Mouse (Mus musculus): Measurements from ENCODE around the gene Bola3.
A peak's percentile ranks its signal among the peaks of the same experiment; 100 is the strongest.

Bola3 gene

GRCm38 (mm10) chr6:83349274-83349958, 469 bp downstream of the Bola3 start:
- peak; percentile 83 to 91 for DNase-seq

- DNase-seq, result no peak
These were observed 1.2 kb downstream of the Bola3 start for GRCm38 (mm10) chr6:83350172-83350571.

- DNase-seq, result no peak
These were observed 2.0 kb downstream of the Bola3 start for GRCm38 (mm10) chr6:83350851-83351405.

DNA sequence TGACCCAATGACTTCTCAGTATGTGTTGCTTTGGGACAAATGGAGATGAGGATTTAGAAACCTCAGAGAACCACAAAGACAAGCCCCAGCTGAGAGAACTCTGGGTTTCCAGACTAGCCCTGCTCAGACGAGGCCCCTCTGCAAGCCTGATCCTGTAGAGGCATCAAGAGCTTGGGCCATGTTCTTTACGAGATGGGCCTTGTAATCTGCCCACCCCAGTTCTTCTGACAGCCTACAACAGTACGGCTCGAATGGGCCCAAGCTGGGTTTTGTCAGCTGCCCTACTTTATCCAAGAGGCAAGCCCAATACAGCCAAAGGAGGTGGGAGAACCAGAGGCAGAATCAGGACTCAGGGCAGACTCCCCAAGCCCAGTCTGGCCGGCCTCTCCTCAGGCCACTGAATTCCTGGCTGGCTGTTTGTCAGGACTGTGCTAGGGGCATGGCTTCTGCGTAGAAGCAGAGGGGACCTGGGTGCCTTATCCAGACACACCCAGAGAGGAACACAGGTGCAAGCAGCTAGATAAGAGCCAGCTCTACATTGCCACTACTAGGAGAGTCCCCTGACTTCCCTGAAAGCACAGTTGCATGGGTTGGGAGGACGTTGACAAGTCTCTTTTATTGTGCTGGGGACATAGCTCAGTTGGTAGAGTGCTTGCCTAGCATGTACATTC, 2.7 kb downstream of the Bola3 start:
- no peak for DNase-seq

- DNase-seq, result no peak
These were observed 3.9 kb downstream of the Bola3 start for GRCm38 (mm10) chr6:83352666-83353410.

DNA sequence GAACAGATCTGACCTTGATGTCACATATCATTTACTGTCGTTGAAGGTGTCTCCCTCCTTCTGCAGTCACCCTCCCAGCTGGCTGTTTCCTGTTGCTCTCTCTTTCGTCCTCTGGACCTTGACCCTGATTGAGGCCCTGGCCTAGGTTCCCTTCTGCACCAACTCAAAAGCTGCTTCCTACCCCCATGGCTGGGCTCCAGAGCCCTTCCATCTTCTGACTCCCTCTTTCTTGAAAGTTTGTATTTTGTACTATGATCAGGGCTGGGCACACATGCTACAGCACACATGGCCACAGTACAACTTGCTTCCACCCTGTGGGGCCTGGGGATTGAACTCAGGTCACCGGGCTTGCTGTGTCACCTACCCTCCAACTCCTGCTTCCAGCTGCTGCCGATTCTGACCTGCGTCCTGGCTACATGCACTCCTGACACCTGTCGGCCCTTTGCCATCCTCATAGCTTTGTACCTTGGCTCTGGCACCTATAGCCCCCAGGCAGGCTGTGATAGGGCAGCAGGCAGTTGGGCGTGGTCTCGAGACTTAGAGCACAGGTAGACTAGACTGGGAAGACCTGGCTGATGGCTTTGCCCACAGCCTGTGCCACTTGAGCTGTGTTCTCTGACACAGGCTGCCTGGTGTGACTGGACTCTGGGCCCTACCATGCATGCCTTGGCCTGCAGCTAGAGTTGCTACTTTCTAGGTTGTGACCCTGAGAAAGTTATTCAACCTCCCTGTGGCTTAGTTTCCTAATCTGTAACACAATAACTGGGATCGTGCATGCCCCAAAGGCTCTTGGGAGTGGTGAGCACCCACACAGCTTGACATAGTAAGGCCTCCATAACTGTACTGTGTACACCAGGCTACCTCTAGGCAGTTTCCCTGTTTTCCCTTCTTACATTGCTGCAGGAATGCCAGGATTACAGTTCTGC, 6.2 kb downstream of the Bola3 start:
- peak; percentile 28 to 42 for DNase-seq

- DNase-seq, result peak; percentile 61 to 76
These were observed 7.7 kb downstream of the Bola3 start for GRCm38 (mm10) chr6:83356569-83357138.

DNA sequence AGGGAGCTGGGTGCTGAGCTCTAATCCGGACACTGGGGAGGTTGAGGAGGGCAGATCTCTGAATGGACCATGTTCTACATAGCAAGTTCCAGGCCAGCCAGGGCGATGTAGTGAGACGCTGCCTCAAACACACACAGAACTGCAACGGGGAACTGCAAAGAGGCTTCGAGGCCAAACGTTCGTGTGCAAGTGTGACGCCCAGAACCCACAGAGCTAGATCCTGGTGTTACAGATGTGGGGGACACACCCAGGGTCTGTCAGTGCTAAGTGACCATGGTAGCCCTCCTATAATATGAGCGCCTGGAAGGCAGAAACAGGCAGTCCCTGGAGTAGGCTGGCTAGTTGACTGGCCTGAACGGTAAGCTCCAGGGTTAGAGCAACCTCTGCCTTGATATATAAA, 8.5 kb downstream of the Bola3 start:
- DNase-seq, result no peak

GRCm38 (mm10) chr6:83361523-83362248, 12.7 kb downstream of the Bola3 start:
- DNase-seq, result no peak

DNA sequence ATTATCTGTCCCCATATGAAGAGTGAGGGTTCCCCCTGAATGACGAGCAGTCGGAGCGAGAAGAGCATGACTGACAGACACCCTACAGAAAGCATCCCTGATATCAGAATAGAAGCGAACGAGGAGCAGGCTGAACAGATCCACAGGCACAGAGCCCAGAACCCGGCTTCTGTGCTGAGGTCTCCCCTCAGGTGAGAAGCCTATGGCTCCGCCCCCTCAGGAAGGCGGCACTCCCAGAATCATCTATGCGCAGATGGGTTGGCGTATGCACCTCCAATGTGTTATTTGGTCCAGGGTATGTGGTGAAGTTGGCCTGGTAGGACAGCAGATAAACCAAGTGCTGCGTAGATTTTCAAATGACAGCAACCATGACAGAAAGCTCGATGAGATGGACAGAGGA, 14.1 kb downstream of the Bola3 start:
- no peak for DNase-seq

GRCm38 (mm10) chr6:83370316-83370965, 21.5 kb downstream of the Bola3 start:
- DNase-seq, result no peak

DNA sequence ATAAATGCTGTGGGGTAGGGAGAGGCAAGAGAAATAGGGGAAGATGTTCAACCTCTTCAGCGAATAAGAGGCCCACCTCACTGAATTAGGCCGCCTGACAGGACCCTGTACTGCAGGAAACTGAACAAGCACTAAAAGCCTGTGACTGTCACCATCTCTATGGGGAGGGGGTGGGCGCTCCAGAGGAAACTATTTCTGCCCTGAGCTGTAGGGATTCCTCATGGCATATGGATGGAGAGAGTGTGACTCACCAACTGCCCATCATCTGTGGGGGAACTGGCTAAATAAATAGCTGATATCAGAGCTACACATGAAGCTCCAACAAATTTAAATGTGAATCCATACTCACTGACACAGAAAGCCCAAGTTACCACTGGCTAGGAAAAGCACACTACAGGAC, 22.4 kb downstream of the Bola3 start:
- no peak for DNase-seq

DNA sequence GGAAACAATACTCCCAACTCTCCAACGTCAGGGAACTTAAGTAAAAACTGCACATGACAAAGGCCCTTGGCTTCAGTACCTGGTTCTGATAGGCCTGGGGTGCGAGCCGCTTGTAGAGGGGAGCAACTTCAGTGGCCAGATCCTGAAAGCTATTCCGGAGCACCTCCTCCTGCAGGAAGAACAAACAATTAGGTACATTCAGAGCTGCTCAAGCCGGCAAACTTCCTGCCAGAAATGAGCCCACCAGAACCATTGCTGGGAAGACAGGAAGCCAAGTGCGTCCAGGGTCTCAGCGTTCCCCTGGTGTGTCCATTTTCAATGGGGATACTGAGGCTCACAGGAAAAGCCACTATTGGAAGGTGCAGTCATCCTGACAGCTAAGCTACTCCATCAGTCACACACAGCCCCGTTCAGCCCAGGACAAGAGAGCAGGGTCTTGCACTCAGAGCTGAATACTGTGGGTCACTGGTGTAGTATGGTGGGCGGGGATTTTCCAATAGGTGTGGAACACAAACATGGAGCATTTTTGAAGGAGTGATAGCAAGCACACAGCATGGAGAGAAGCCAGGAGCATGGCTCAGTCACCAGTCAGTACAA, 24.9 kb downstream of the Bola3 start:
- no peak for DNase-seq

GRCm38 (mm10) chr6:83381510-83382491, 32.9 kb downstream of the Bola3 start:
- no peak for DNase-seq

DNA sequence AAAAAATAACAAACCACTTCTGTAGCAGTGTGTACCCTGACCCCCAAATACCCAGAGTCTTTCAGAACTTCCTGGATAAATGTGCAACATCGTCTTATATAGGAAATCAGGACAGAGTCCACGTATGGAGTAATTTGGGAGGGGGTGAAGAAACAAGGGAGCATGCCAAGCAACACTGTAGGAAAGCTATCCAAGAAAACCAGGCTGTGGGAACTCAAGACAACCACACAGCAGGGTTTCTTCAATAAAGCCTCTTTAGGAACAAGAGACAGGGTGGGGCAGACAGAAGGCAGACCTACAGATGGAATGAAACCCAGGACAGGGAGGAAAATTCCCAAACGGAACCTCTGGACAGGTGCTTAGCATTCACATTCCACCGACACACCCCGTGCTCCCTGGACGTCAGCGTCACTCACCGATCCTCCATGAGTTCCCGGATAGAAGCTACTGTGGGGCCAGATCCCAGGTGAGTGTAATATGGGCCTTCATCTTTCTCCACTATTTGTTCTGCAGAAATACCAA, 36.7 kb downstream of the Bola3 start:
- no peak for DNase-seq

DNA sequence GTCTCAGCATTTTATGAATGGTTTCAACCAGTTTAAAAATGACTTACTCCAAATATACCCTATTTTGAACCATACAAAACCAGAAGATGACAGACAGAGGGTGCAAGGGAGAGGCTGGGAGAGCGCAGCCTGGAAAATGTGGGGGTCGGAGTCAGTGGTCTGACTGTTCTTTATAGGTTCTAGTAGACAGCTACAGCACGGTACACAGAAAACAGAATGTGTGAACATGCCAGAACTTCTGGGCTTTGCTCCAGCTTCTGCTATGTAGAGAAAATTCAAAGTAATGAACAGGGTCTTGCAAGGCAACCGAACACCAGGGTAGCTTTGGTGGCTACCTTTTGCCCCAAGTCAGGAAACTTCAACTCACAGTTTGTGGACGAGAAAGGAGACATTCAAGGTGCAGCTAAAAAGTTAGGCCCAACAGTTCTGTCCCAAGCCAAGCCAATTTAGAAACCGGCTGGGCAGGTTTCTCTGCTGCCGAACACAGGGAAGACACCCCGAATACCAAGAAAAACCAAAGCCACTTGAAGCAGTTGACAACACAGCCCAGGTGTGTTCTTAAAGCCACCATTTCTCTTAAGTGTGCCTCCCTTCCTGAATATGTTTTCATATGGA, 43.3 kb downstream of the Bola3 start:
- DNase-seq, result peak in 1 of 2 experiments; percentile 24

GRCm38 (mm10) chr6:83394122-83394521, 45.2 kb downstream of the Bola3 start:
- no peak for DNase-seq

GRCm38 (mm10) chr6:83395544-83396229, 46.7 kb downstream of the Bola3 start:
- no peak for DNase-seq
